Mouse (Mus musculus): ENCODE measurements around the gene Sp9.

DNA sequence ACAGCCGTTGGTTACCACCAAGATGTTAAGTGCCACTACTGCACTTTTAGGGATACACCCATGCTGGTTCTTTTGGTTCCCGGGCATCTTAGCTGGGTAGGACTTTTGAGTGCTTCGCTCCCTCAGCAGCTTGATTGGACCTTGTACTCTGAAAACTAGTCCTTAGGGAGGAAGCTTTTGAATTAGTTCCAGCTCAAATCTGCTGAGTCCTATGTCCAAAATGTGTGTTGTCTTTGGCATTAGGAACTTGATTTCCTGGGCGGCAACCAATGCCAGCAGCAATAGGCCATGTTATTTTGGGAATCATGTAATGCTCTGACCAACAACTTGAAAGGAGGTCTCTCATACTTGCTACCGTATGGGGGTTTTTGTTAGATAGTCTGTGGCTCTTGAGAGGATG lies 54.1 kb downstream of the Sp9 start:
- TF ChIP-seq CTCF (IDR thresholded peaks at IDR 0.05; ENCODE audit: extremely low read depth, insufficient read depth, low read length): no peak
- TF ChIP-seq POLR2A (IDR thresholded peaks at IDR 0.05; ENCODE audit: extremely low read depth, insufficient read depth, low read length): no peak
